Mouse (Mus musculus): ENCODE results near the gene Hsd17b2.

- TF ChIP-seq POLR2A (IDR thresholded peaks at IDR 0.05; ENCODE audit: insufficient read depth, low read length) (no peak), CTCF (IDR thresholded peaks at IDR 0.05; ENCODE audit: low read depth, low read length) (no peak), EP300 (IDR thresholded peaks at IDR 0.05; ENCODE audit: insufficient read depth, low read depth, low read length) (no peak)
Measured at GRCm38 (mm10) chr8:117775626-117776025, 73.9 kb downstream of the Hsd17b2 start.

All from ES-Bruce4 (cell line).